Mouse (Mus musculus): Measurements from ENCODE around the gene Sept12. TPM values are rescaled to one million over a fixed set of nuclear protein-coding genes. Genes with fewer than 3 reads are reported as not detected.

The Sept12 gene
- not detected in 2 replicates for polyA plus RNA-seq (2015; fragmentation: Nextera tagmentation; extraction: Ambion mirVana)

- H3K4me1 ChIP-seq (replicated peaks), result no peaks in the 10 kb centered on the region
- no peaks in the 10 kb centered on the region for H3K27me3 ChIP-seq
- WGBS, result 53% methylated on average over 3 of the region's 3 CpGs
- ATAC-seq (ENCODE audit: low read depth), result no peak
- no peak within 1 kb of the TSS for H3K4me3 ChIP-seq
- no peaks in the 10 kb centered on the region for H3K36me3 ChIP-seq
- no peak within 1 kb of the TSS for H3K9ac ChIP-seq
- H3K27ac ChIP-seq (replicated peaks), result no peak within 1 kb of the TSS
- no peaks in the 10 kb centered on the region for H3K9me3 ChIP-seq
- no peak within 1 kb of the TSS for H3K4me2 ChIP-seq
These were observed at the start of gene Sept12 for GRCm38 (mm10) chr16:4997553-4997952. Gene Sept12 (minus strand): TSS chr16:4997852.

- no peak overlapping the region for H3K4me2 ChIP-seq
- no peaks in the 10 kb centered on the region for H3K9me3 ChIP-seq
- no peaks in the 10 kb centered on the region for H3K27me3 ChIP-seq
- ATAC-seq (ENCODE audit: low read depth), result no peak
- H3K9ac ChIP-seq, result no peak overlapping the region
- H3K36me3 ChIP-seq, result peaks cover 70% of the 10 kb centered on the region
- H3K27ac ChIP-seq (replicated peaks), result no peak overlapping the region
- peaks cover 21% of the 10 kb centered on the region for H3K4me1 ChIP-seq (replicated peaks)
- WGBS, result 93% methylated on average over 3 of the region's 3 CpGs
- H3K4me3 ChIP-seq, result no peak overlapping the region
These were observed 47.7 kb upstream of the Sept12 start for GRCm38 (mm10) chr16:5045322-5045721.

GRCm38 (mm10) chr16:5036649-5037234 lies 39.1 kb upstream of the Sept12 start:
- Histone ChIP-seq H3K9ac (no peak overlapping the region), H3K4me1 (replicated peaks) (no peaks in the 10 kb centered on the region), H3K27ac (replicated peaks) (no peak overlapping the region), H3K4me2 (no peak overlapping the region), H3K36me3 (peaks cover 97% of the 10 kb centered on the region), H3K4me3 (no peak overlapping the region), H3K27me3 (no peaks in the 10 kb centered on the region), H3K9me3 (no peaks in the 10 kb centered on the region)
- WGBS, result 74% methylated on average over 5 of the region's 5 CpGs
- ATAC-seq (ENCODE audit: low read depth), result no peak

GRCm38 (mm10) chr16:5035591-5035990 lies 37.9 kb upstream of the Sept12 start:
- WGBS, result 97% methylated on average over 3 of the region's 3 CpGs
- H3K4me1 ChIP-seq (replicated peaks), result no peaks in the 10 kb centered on the region
- ATAC-seq (ENCODE audit: low read depth), result no peak

GRCm38 (mm10) chr16:5029847-5030246 lies 32.2 kb upstream of the Sept12 start:
- WGBS, result 68% methylated on average over 2 of the region's 2 CpGs
- Histone ChIP-seq H3K4me1 (replicated peaks) (no peaks in the 10 kb centered on the region), H3K4me3 (no peak overlapping the region), H3K9ac (no peak overlapping the region), H3K36me3 (peaks cover 99% of the 10 kb centered on the region), H3K27ac (replicated peaks) (no peak overlapping the region), H3K4me2 (no peak overlapping the region), H3K27me3 (no peaks in the 10 kb centered on the region), H3K9me3 (no peaks in the 10 kb centered on the region)
- ATAC-seq (ENCODE audit: low read depth), result no peak

More at GRCm38 (mm10) chr16:5035591-5035990, 37.9 kb upstream of the Sept12 start:
- Histone ChIP-seq H3K36me3 (peaks cover 97% of the 10 kb centered on the region), H3K27ac (replicated peaks) (no peak overlapping the region), H3K4me3 (no peak overlapping the region), H3K9ac (no peak overlapping the region), H3K27me3 (no peaks in the 10 kb centered on the region), H3K9me3 (no peaks in the 10 kb centered on the region), H3K4me2 (no peak overlapping the region)

- no peak for ATAC-seq (ENCODE audit: low read depth)
- 92% methylated on average over 3 of the region's 3 CpGs for WGBS
- Histone ChIP-seq H3K27me3 (no peaks in the 10 kb centered on the region), H3K9ac (no peak overlapping the region), H3K4me1 (replicated peaks) (no peaks in the 10 kb centered on the region), H3K9me3 (no peaks in the 10 kb centered on the region), H3K4me2 (no peak overlapping the region), H3K4me3 (no peak overlapping the region), H3K36me3 (peaks cover 99% of the 10 kb centered on the region), H3K27ac (replicated peaks) (no peak overlapping the region)
These were observed 26.4 kb upstream of the Sept12 start for GRCm38 (mm10) chr16:5024021-5024420.

- Histone ChIP-seq H3K27ac (replicated peaks) (no peak overlapping the region), H3K9me3 (no peaks in the 10 kb centered on the region), H3K4me2 (no peak overlapping the region), H3K4me1 (replicated peaks) (peaks cover 22% of the 10 kb centered on the region), H3K4me3 (no peak overlapping the region), H3K36me3 (peaks cover 71% of the 10 kb centered on the region), H3K9ac (no peak overlapping the region), H3K27me3 (no peaks in the 10 kb centered on the region)
- WGBS, result 97% methylated on average over 4 of the region's 4 CpGs
- ATAC-seq (ENCODE audit: low read depth), result no peak
These were observed 16.9 kb upstream of the Sept12 start for GRCm38 (mm10) chr16:5014578-5014977.

GRCm38 (mm10) chr16:5013054-5013838 lies 15.6 kb upstream of the Sept12 start, which contains the start of gene Rogdi:
Gene Rogdi (minus strand): TSS chr16:5013553.
- no peaks in the 10 kb centered on the region for H3K27me3 ChIP-seq
- peaks cover 22% of the 10 kb centered on the region for H3K4me1 ChIP-seq (replicated peaks)
- peak within 1 kb of the TSS; percentile 56 for H3K4me3 ChIP-seq
- WGBS, result under 1% methylated on average over 63 of the region's 63 CpGs
- H3K4me2 ChIP-seq, result peak within 1 kb of the TSS; percentile 59
- ATAC-seq (ENCODE audit: low read depth), result peak; percentile 99
- peak within 1 kb of the TSS; percentile 80 for H3K27ac ChIP-seq (replicated peaks)
- peaks cover 66% of the 10 kb centered on the region for H3K36me3 ChIP-seq
- H3K9ac ChIP-seq, result peak within 1 kb of the TSS; percentile 71
- no peaks in the 10 kb centered on the region for H3K9me3 ChIP-seq

GRCm38 (mm10) chr16:5012036-5013005 lies 14.7 kb upstream of the Sept12 start:
- WGBS, result 54% methylated on average over 13 of the region's 13 CpGs
- Histone ChIP-seq H3K27ac (replicated peaks) (peak overlapping the region; percentile 80), H3K9ac (peak overlapping the region; percentile 71), H3K4me3 (peak overlapping the region; percentile 56), H3K9me3 (no peaks in the 10 kb centered on the region), H3K36me3 (peaks cover 56% of the 10 kb centered on the region), H3K4me2 (peak overlapping the region; percentile 59), H3K27me3 (no peaks in the 10 kb centered on the region), H3K4me1 (replicated peaks) (peaks cover 22% of the 10 kb centered on the region)
- ATAC-seq (ENCODE audit: low read depth), result no peak

GRCm38 (mm10) chr16:5011285-5011684 lies 13.6 kb upstream of the Sept12 start:
- H3K9ac ChIP-seq, result no peak overlapping the region
- H3K36me3 ChIP-seq, result peaks cover 46% of the 10 kb centered on the region
- 89% methylated on average over 7 of the region's 7 CpGs for WGBS
- no peak overlapping the region for H3K4me3 ChIP-seq
- no peak overlapping the region for H3K4me2 ChIP-seq
- ATAC-seq (ENCODE audit: low read depth), result no peak
- no peaks in the 10 kb centered on the region for H3K9me3 ChIP-seq
- no peaks in the 10 kb centered on the region for H3K27me3 ChIP-seq
- H3K27ac ChIP-seq (replicated peaks), result no peak overlapping the region
- peaks cover 22% of the 10 kb centered on the region for H3K4me1 ChIP-seq (replicated peaks)

GRCm38 (mm10) chr16:5010371-5010935 lies 12.8 kb upstream of the Sept12 start:
- Histone ChIP-seq H3K36me3 (peaks cover 38% of the 10 kb centered on the region), H3K9ac (no peak overlapping the region), H3K9me3 (no peaks in the 10 kb centered on the region), H3K27me3 (no peaks in the 10 kb centered on the region), H3K27ac (replicated peaks) (no peak overlapping the region), H3K4me3 (no peak overlapping the region), H3K4me2 (no peak overlapping the region), H3K4me1 (replicated peaks) (peaks cover 22% of the 10 kb centered on the region)
- no peak for ATAC-seq (ENCODE audit: low read depth)
- 86% methylated on average over 10 of the region's 10 CpGs for WGBS
